Mouse (Mus musculus) c-Kit-negative CD71-positive TER-119-positive erythroid progenitor cells, embryonic 14.5 days (primary cell): ENCODE data around the gene AC153137.1.
"Not testable (repeated sequence)": the region's sequence is repeated elsewhere in the genome, so short reads cannot be mapped to it uniquely, and the experiment has no call there.

ENCODE experiments used
- DNase-seq: peaks from one replicate; pipeline ENCODE4 v3.0.0-alpha.2; 2013; ENCODE audit warnings: low read depth, low spot score

AC153137.1 gene

DNA sequence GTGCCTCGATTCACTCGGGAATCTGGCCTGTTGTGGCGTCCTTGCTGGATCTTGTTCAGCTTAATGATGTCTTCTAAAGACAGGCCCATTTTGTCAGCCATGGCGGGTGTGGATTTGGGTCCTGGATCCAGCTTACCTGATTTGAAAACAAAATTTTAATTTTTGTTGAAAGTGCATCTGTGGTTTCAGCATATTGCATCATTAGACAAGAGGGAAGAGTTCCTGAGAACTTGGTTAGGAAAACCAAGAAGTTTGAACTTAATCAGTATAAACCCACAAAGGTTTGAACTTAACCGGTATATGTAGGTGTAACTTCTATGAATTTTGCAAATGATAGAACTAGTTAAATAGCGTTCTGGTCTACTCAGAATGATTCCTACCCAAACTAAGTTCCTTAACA lies at the start of gene AC153137.1:
Gene AC153137.1, minus strand, starts transcription at position 101 of the 400 bp plus-strand sequence.
- not testable (repeated sequence) for DNase-seq

DNA sequence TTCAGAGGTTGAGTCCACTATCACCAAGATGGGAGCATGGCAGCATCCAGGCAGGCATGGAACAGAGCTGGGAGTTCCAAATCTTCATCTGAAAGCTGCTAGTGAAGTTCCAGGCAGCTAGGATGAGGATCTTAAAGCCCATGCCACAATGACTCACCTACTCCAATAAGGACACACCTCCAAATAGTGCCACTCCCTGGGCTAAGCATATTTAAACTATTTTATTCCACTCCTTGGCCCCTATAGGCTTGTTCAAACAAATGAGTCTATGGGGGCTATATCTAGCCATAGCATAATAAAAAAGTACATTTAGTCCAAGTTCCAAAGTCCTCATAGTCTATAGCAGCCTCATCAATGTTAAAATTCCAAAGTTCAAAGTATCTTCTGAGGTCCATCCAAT lies 45.4 kb upstream of the AC153137.1 start:
- no peak for DNase-seq

DNA sequence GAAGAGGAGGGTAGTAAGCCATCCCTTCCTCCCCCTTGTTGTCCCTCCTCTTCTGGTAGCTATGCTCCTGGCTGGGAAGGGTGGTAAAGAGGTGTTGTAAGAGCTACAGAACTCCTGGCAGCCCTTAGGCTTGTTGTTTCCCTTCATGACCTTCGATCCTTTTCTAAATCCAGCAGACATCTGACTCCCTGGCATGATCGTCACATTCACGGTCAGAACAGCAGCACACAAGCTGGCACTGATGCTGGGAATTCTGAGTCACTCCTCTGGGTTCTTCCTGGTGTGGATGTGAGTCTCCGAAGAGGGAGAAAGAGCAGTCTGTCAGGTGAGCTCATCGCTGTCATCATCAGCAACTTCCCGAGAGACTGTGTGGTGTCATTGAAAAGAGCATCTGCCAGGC lies 41.5 kb upstream of the AC153137.1 start:
- DNase-seq = no peak

DNA sequence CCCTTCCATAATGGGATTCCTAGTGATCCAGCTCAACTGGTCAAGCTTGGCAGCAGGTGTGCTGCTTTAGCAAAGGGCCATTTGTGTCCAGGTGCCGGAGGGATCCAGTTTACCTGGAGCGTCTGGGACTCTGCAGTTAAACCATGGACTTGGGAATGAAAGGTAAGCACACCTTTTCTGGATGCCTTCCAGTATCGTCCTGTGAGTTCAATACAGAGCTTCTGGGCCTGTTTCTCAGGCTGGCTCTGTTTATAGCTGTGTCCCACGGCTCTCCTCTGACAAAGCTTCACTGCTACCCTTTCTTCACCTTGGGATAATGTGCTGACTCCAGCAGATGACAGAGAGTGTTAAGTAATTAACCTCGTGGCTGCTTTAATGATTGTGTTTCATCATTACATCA lies 39.6 kb upstream of the AC153137.1 start:
- DNase-seq = no peak

DNA sequence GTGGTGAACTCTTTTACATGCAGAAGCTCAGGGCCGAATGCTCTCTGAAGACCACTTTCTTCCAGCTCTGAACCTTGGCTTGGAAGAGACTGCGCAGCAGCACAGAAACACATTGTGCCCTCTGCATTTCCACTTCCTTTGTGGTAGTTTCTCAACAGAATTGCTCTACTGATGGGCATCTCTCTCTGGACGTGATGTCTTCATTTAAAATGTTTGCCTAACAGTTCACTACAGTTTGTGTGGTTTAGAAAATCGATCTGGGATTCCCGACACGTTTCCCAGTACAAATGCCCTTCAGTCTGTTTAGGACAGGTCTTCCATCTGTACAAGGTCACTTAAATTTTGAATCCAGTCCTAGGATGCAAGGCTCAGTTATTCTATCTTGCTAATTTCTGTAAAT lies 38.3 kb upstream of the AC153137.1 start:
- DNase-seq = no peak

DNA sequence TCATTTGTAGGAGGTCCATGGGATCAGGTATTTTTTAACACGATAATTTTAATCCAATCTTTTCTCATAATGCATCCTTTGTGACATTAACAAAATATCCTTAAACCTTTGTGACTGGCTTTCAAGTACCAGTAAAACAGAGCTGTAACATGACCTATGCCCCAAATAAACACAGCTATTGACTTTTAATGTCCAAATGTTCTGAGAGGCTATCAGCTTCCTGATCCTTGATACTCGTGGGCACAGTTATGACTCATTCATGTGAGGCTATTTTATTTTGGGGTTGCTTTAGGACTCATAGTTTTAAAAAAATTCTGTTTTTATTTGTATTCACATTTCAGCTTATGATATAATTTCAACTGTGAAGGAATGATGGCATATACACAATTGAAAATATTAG lies 37.5 kb upstream of the AC153137.1 start:
- DNase-seq = no peak

DNA sequence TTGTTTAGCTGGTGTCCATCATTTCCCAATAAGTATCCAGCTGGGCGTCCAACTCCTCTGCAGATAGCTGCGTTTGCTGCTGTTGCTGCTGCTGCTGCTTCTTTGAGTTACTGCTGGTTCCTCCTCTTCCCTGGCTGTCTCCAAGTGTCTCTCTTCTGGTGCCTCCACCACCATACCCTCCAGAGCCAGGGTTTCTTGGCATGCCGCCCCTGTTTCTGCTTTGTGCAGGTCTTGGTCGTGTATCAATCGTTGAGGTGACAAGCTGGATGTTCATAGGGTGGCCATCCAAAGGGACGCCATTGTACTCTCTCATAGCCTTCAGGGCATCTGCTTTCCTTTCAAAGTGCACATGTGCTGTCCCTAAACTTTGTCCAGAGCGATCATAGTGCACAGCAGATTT lies 529 bp downstream of the AC153137.1 start:
- not testable (repeated sequence) for DNase-seq

DNA sequence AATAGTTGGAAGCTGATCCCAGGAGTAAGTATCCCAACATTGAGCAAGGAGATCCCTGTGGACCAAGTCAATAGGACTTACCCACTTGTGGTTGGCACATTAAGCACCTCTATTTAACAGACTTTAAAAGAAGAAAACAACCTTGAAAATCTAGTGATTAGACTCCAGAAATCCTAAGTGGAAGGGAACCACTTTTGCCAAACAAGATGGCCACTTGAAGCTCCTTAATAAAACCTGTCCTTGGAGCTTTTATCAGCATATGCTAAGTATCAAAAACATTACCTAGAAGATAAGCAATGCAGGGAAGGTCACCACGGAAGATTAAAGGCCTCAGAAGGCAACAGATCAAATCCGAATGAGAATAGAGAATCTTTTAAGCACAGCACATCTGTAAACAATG lies 26.0 kb downstream of the AC153137.1 start:
- no peak for DNase-seq

DNA sequence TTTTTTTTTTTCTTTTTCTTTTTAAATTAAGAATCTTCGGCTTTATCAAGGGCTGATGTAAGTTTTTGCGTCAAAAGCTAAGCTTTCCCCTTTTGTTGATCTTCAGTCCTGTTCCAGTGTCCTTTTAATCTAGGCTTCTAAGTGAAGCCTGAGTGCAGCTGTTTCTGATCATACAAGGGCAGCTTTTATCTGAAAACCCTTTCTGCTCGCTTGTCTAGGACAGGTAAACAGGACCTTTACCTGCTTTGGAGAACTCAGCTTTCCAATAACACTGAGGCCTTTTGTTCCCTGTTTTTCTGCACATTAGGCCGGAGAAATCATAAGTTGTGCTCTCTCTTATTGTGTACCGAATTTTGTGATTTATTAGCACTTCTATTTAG lies 27.3 kb downstream of the AC153137.1 start:
- DNase-seq = no peak

DNA sequence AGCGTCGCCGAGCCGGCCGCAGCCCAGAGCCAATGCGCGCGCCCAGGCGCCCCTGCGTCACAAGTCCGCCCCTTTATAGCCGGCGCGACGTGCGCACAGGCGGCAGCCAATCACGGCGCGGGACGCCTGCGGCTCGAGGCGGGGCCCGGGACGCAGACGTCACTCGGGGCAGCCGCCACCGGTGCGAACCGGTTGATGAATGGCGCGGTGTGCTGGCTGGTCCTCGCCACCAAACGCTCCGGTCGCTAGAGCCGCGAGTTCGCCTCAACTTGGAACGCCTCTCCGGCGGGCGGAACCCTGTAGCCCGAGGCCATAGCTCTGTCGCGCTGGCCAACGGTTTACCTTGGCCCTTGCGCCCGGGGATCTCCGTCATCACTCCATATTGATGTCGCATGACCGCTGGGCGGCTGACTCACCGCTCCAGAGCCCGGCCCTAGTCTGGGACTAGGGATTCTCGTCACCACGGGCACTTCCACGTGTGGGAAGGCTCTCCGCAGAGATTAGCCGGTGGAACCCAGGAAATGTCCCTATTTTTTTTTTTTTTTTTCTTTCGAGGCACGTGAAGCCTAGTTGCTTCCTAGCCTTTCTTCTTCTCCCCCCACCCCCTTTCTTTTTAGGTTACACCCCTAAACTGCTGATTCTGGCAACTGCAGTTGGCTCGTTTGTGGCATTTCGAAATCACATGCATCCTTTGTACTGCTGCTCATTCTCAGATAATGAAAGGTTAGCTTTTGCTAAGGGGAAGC lies 27.9 kb downstream of the AC153137.1 start:
- peak; percentile 94 for DNase-seq

DNA sequence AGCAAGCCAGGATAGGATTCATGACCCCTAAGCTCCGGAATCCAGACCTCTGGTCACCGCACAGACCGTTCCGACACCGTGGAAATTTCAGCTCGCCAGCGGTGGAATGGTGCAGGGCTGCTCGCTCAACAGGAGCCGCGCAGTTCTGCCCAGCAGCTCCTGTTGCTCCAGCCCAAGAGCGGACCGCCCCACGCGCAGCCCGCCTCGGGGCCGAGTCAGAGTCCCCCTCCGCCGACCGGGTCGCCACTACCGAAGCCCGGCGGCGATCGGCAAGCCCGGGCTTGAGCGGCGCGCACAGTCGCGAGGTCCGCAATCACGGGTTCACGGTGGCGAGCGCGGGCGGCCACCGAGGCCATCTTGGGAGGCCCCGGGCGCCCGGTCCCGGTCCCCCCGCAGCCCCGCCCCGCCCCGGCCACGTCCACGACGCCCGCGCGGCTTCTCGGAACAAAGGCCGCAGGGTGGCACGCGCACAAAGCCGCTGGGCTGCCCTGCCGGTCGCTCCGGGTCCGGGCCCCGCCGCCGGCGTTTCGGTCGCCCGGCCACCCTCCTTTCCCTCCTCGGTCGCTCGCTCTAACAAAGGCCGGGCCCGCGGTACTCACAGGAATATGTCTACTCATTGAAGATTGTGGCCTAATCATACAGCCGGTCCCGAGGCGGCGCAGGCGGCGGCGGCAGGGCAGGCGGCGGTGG lies 28.7 kb downstream of the AC153137.1 start:
- DNase-seq = peak; percentile 40

DNA sequence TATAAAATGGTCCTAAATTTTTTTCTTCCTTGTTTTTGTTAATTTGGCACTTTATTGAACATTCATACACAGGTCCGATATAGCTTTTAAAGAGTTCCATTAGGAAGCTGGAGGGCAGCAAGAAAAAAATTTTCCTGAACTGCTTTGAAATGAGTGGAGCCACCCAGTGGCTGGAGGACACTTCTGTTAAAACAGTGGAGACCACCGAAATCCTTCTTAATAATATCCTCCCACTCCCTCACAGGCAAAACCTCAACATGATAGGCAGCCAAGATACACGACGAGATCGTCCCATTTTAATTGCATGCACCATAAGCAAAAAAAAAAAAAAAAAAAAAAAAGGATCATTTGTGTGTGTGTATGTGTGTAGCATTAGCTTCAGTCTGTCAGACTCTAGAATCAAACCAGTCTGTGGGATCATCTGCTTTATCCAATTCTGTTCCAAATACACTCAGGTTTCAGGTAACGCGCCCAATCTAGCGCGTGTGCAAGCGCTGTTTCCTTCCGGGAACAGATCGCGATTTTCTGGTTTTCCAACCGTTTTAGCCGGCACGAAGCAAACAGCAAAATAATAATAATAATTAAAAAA lies 29.3 kb downstream of the AC153137.1 start:
- peak; percentile 40 for DNase-seq

DNA sequence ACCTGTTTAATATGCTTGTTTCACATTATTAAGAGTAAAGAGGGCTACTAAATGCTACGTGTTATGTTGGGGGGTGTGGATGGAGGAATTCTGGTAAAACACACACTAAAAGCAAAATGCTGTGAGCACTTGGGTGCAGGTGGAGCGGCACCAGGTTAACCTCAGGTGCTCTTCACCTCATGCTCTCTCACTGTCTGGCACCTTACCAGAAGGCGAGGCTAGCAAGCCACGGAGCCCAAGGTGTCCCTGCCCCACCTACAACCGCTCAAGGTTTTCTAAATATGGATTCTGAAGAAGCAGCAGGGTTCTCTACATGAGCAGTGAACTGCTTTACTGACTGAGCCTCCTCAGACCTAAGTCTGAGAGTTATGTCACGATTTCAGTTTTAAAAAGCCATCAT lies 32.6 kb downstream of the AC153137.1 start:
- DNase-seq = no peak

DNA sequence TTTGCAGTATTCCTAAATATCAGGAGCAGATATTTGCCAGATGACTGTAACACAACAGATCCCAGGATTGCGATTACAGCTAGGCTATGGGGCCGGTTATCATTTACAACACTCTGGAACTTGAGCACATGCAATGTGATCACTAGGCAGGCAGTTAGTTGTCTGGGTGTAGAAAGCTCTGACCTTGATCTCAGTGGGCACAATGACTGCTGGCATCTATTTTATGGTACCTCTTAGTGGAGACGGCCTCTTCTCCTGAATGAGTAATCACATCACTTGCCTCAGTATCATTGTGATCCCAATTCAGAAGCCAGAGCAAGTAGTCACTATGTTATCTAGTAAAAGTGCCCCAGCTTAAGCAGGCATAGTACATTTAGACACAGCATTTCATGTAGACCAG lies 37.2 kb downstream of the AC153137.1 start:
- no peak for DNase-seq

DNA sequence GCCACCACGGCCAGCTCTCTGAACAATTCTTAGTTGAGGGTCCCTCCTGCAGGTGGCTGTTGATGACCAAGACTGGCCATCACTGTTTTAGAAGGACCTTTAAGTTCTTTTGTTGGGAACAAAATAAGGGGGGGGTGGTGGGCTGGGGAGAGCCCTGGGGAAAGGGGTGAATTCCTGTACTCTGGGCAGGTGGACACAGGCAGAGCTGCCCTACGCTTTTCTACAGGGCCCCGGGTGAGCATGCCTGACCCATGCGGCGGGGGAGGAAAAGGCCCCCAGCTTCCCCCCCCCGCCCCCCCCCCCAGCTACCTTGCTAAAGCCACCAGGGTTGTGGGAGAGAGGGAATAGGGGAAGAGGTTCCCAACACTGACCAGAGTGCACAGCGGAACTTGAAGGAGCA lies 39.4 kb downstream of the AC153137.1 start:
- no peak for DNase-seq

DNA sequence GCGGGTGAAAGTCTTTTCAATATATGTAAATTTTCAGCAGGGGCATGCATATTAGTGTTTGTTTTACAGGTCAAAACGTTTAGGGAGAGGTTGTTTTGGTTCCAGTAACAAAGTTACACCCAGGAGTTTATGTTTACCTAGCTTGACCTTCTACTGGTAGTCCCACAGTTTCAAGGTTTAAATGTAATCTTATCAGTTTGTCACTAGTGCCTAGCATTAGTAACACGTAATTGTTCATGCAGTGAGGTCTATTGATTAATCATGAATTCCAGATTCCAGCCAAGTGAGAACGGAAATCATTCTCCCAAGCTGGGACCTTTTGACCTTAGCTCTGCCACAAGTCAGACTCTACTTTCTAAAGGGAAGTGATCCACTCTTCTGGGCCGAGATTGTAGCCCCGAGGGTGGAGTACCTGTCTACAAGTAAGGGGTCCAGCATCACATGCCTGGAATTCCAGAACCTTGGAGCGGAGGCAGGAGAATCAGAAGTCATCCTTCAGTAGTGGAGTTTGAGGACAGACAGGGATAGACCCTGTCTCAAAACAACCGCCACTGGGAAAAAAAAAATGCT lies 40.3 kb downstream of the AC153137.1 start:
- no peak for DNase-seq

DNA sequence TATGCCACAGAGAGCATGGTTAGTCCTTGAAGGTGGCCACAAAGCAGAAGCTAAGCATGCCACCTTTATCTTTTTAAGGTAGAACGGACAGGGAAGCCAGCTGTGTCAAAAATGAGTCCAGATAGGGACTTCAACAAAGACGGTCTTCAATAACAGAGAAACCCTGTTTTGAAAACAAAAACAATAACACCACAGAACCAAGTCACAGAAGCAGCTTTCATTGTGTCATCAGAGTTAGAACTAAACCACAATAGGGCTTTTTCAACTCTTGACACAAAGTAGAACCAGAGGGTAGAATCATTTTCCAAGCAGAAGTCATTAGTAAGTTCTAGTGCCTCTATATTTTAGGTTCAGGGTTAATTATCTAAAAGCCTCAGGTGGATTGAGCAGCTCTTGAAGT lies 41.3 kb downstream of the AC153137.1 start:
- DNase-seq = no peak

DNA sequence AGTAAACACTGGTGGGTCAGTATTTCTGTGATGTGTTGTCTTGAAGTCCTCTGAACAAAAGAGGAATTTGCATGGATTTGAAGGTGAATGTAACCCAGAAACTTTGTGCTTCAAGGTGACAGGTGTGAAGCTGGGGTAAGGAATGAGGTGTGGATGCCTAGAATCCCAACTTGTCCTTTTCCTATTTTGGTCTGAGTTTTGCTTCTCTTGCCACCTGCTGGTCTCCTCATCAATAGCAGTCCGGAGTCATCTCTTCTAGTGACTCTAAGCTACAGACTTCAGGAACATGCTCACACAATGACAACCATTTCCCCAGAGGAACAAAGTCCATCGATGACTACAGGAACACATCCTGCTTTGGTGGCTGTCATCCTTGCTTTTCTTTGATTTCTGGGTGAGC lies 46.9 kb downstream of the AC153137.1 start:
- DNase-seq = no peak

DNA sequence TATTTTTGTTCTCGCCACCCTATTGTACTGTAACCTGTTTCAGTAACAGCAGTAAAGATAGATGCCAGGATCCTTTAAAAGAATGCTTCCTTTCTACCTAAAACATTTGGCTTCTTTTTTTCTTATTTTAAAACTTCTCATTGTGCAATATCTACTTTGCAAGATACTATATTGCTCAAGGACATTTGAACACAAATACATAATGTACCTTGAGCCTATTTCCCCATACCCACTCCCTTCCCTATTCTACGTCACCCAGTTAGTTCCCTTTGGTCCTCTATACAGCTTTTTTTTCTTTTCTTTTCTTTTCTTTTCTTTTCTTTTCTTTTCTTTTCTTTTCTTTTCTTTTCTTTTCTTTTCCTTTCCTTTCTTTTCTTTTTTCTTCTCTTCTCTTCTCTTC lies 47.6 kb downstream of the AC153137.1 start:
- no peak for DNase-seq
